Mouse (Mus musculus) stomach, embryonic 15.5 days (tissue): Measurements from ENCODE around the gene Dnajc13. TPM values are rescaled to one million over a fixed set of nuclear protein-coding genes. Genes with fewer than 3 reads are reported as not detected.
A peak's percentile ranks its signal among the peaks of the same experiment; 100 is the strongest.

Source experiments
- ATAC-seq: fragments of 200-750 bp; cut with Nextera tagmentation; 2 replicates; pipeline ENCODE4 v1.8.0; 2017; ENCODE audit warnings: low read depth, moderate number of reproducible peaks, moderate TSS enrichment; ENCODE audit not compliant: insufficient read depth, low FRiP score
- H3K27ac ChIP-seq: fragments of 300-500 bp; sonication (generic); 2 replicates; pipeline ENCODE4 v1.5.1; 2015; ENCODE audit warnings: mild to moderate bottlenecking, inconsistent platforms
- H3K27me3 ChIP-seq: fragments of 300-500 bp; sonication (generic); replicated peaks from 2 replicates; pipeline ENCODE4 v1.6.1; 2015; ENCODE audit warnings: inconsistent platforms
- H3K36me3 ChIP-seq: fragments of 300-500 bp; sonication (generic); 2 replicates; pipeline ENCODE4 v1.6.1; 2015; ENCODE audit warnings: inconsistent platforms
- H3K4me1 ChIP-seq: fragments of 300-500 bp; sonication (generic); 2 replicates; pipeline ENCODE4 v1.6.1; 2015; ENCODE audit warnings: inconsistent platforms
- H3K4me2 ChIP-seq: fragments of 300-500 bp; sonication (generic); 2 replicates; pipeline ENCODE4 v1.6.1; 2015; ENCODE audit warnings: mild to moderate bottlenecking, inconsistent platforms
- H3K4me3 ChIP-seq: fragments of 300-500 bp; sonication (generic); replicated peaks from 2 replicates; pipeline ENCODE4 v1.5.1; 2015; ENCODE audit warnings: inconsistent platforms
- H3K9ac ChIP-seq: fragments of 300-500 bp; sonication (generic); 2 replicates; pipeline ENCODE4 v1.6.1; 2015; ENCODE audit warnings: inconsistent platforms
- H3K9me3 ChIP-seq: fragments of 300-500 bp; sonication (generic); 2 replicates; pipeline ENCODE4 v1.6.1; 2016; ENCODE audit warnings: inconsistent platforms
- WGBS: fragments of 180-500 bp; shearing (Covaris S2); methylation state at CpG from one replicate; pipeline ENCODE4 v1.1.7; 2015; 5-methylcytosine and 5-hydroxymethylcytosine counted together
- polyA plus RNA-seq: library from polyadenylated mRNA; unstranded; fragments of >200 nt; fragmentation: Nextera tagmentation; extraction: Ambion mirVana; gene quantifications from 2 replicates; pipeline ENCODE4 v1.2.1, GENCODE M21; 2015

The Dnajc13 gene
- polyA plus RNA-seq, 1 experiment from 2014 or later = 18.3 TPM

DNA sequence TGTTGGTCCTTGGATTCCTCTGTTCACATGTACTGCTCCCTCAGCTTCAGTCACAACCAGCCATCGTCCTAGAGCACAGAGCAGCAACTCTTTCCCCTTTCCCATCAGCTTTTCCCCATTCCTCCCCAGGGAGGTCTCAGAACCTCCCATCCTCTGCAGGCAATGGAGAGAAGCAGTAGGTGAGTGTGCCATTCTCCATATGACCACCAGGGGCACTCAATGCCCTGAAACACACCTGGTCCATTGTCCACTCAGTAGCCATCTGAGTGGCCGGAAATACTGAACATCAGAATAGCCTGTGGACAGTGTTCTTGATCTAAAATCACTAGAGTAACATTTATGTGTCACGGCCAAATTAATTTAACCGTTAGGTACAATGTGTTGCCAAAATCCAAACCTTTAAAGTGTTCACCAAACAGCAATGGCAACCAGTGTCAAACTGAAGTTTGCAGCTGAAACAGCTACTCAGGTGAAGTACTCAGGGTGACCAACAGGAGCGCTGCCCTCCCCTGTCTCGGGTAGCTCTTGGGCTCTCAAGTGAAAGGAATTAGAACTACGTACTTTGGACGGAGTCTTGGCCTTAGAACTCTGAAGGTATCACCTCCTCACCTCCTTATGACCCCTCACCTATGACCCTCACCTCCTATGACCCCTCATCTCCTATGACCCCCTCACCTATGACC is 118.3 kb downstream of the Dnajc13 start:
- no peak for ATAC-seq
- WGBS = 82% methylated on average over 8 of the region's 8 CpGs
- H3K4me1 ChIP-seq = no peaks in the 10 kb centered on the region
- no peaks in the 10 kb centered on the region for H3K36me3 ChIP-seq
- H3K27ac ChIP-seq = no peak overlapping the region
- H3K9ac ChIP-seq = no peak overlapping the region
- H3K4me3 ChIP-seq = no peak overlapping the region
- no peak overlapping the region for H3K4me2 ChIP-seq
- H3K27me3 ChIP-seq = no peaks in the 10 kb centered on the region
- no peaks in the 10 kb centered on the region for H3K9me3 ChIP-seq

DNA sequence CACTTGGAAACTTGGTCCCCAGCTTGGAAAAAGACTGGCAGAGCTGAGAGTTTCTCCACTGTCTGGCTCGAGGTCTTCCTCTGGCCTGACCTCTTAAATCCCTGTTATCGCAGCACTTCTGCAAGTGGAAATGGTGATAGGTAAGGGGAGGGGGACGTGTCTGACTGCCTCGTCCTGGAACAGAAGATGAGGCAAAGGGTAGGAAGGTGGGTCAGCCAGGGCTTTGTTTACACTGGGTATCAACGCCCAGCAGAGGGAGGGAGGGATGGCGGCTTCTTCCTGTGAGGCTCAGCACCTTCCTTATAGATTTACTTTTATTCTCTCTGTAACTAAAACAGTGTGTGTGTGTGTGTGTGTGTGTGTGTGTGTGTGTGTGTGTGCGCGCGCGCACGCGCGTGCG is 119.9 kb downstream of the Dnajc13 start:
- no peak for ATAC-seq
- H3K4me1 ChIP-seq = no peaks in the 10 kb centered on the region
- H3K4me2 ChIP-seq = no peak overlapping the region
- no peaks in the 10 kb centered on the region for H3K9me3 ChIP-seq
- H3K27ac ChIP-seq = no peak overlapping the region
- H3K4me3 ChIP-seq = no peak overlapping the region
- no peaks in the 10 kb centered on the region for H3K27me3 ChIP-seq
- H3K9ac ChIP-seq = no peak overlapping the region
- WGBS = 67% methylated on average over 14 of the region's 14 CpGs
- no peaks in the 10 kb centered on the region for H3K36me3 ChIP-seq

- Histone ChIP-seq H3K9me3 (no peaks in the 10 kb centered on the region), H3K27me3 (no peaks in the 10 kb centered on the region), H3K4me2 (no peak overlapping the region), H3K4me3 (no peak overlapping the region), H3K36me3 (no peaks in the 10 kb centered on the region), H3K27ac (no peak overlapping the region), H3K4me1 (no peaks in the 10 kb centered on the region), H3K9ac (no peak overlapping the region)
- WGBS = 79% methylated on average over 6 of the region's 6 CpGs
- ATAC-seq = no peak
Measured at GRCm38 (mm10) chr9:104140351-104140750, 122.4 kb downstream of the Dnajc13 start.

DNA sequence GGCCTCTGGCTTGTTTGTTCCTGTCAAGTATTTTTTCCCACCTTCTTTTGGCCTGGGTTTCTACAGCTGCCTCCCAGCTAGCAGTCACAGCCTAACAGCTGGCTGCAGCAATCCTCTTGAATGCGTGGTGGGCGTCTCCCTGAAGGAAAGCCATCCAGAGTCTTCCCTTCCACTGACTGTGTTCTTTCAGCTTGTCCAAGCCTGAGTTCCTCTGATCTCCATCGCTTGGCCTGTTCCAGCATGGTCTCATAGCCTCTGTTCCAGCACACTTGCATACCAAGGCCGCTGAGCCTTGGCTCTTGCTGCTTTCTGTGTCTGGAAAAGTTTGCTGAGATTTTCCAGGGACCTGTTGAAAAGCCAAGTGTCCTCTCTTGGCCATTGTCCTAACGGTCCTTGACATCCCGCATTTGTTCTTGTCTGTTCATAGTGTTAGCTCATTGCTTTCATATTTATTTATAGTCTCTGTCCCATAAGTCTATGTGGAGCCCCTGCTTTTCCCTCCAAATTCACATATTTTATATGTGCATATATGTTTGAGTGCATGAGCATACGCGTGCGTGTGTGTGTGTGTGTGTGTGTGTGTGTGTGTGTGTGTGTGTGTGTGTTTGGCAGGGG is 132.5 kb downstream of the Dnajc13 start:
- peak; percentile 75; the same call in 1 of the 2 replicates for ATAC-seq
- Histone ChIP-seq H3K4me2 (no peak overlapping the region), H3K36me3 (no peaks in the 10 kb centered on the region), H3K4me3 (no peak overlapping the region), H3K4me1 (no peaks in the 10 kb centered on the region), H3K9ac (no peak overlapping the region), H3K9me3 (no peaks in the 10 kb centered on the region), H3K27ac (peak overlapping the region; percentile 55), H3K27me3 (no peaks in the 10 kb centered on the region)
- WGBS = 66% methylated on average over 9 of the region's 9 CpGs

DNA sequence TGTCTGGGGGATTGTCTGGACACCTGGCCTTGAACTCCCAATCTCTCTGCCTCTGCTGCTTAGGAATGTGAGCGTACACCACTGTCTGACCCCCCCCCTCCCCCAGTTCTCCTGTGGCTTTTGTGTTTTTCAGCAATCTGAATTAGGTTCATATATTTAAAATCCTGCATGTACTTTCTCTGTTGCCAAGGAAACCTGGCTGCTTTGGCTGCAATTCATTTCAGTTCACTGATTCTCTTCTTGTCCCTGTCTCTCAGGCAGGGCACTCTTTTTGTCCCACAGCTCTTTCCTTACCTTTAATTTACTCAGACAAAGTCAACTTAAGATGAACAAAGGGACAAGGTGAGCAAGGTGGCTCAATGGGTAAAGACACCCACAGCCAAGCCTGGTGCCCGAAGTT is 134.6 kb downstream of the Dnajc13 start:
- Histone ChIP-seq H3K9ac (no peak overlapping the region), H3K9me3 (no peaks in the 10 kb centered on the region), H3K27me3 (no peaks in the 10 kb centered on the region), H3K36me3 (no peaks in the 10 kb centered on the region), H3K27ac (no peak overlapping the region), H3K4me3 (no peak overlapping the region), H3K4me2 (no peak overlapping the region), H3K4me1 (peaks cover 13% of the 10 kb centered on the region)
- 62% methylated on average over 2 of the region's 2 CpGs for WGBS
- no peak for ATAC-seq

GRCm38 (mm10) chr9:104126833-104127232 is 135.9 kb downstream of the Dnajc13 start, which contains the start of gene Ackr4:
TSS of gene Ackr4 (minus strand) at chr9:104126933.
- no peak for ATAC-seq
- Histone ChIP-seq H3K9ac (no peak within 1 kb of the TSS), H3K4me1 (peaks cover 14% of the 10 kb centered on the region), H3K4me2 (no peak within 1 kb of the TSS), H3K4me3 (no peak within 1 kb of the TSS), H3K27me3 (no peaks in the 10 kb centered on the region), H3K9me3 (no peaks in the 10 kb centered on the region), H3K27ac (no peak within 1 kb of the TSS), H3K36me3 (no peaks in the 10 kb centered on the region)
- WGBS = 83% methylated on average over 3 of the region's 3 CpGs

DNA sequence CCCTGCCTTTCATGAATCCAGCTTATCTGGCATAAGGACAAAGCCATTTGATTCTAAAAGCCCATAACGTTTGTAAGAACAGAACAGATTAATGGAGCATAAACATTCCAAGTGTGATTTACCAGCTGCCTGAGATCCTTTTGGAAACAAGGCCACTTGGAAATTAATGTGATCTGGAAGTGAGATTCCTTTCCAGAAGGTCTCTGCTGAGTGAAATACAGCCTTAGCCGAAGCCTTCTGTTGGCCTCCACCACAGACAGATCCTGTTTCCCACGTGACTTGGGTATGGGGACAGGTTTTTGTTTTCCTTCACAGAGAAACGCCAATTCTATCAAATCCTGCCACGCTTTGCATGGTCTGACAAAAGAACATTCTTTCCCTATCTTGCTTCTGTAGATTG is 139.1 kb downstream of the Dnajc13 start:
- H3K9ac ChIP-seq = no peak overlapping the region
- no peaks in the 10 kb centered on the region for H3K36me3 ChIP-seq
- H3K27ac ChIP-seq = no peak overlapping the region
- H3K4me1 ChIP-seq = peaks cover 14% of the 10 kb centered on the region
- WGBS = 21% methylated on average over 5 of the region's 5 CpGs
- no peak for ATAC-seq
- no peaks in the 10 kb centered on the region for H3K27me3 ChIP-seq
- no peaks in the 10 kb centered on the region for H3K9me3 ChIP-seq
- H3K4me2 ChIP-seq = no peak overlapping the region
- H3K4me3 ChIP-seq = no peak overlapping the region

- peaks cover 14% of the 10 kb centered on the region for H3K4me1 ChIP-seq
- WGBS = 70% methylated on average over 5 of the region's 5 CpGs
- H3K27ac ChIP-seq = peak overlapping the region; percentile 11; the same call in 1 of the 2 replicates
- no peaks in the 10 kb centered on the region for H3K27me3 ChIP-seq
- H3K36me3 ChIP-seq = no peaks in the 10 kb centered on the region
- ATAC-seq = no peak
- no peaks in the 10 kb centered on the region for H3K9me3 ChIP-seq
- no peak overlapping the region for H3K4me2 ChIP-seq
- no peak overlapping the region for H3K4me3 ChIP-seq
- H3K9ac ChIP-seq = no peak overlapping the region
Measured at GRCm38 (mm10) chr9:104123101-104123500, 139.6 kb downstream of the Dnajc13 start.

- no peaks in the 10 kb centered on the region for H3K4me1 ChIP-seq
- H3K9me3 ChIP-seq = no peaks in the 10 kb centered on the region
- ATAC-seq = no peak
- no peaks in the 10 kb centered on the region for H3K27me3 ChIP-seq
- 91% methylated on average over 5 of the region's 5 CpGs for WGBS
- no peak overlapping the region for H3K4me3 ChIP-seq
- H3K9ac ChIP-seq = no peak overlapping the region
- no peaks in the 10 kb centered on the region for H3K36me3 ChIP-seq
- no peak overlapping the region for H3K27ac ChIP-seq
- no peak overlapping the region for H3K4me2 ChIP-seq
Measured at GRCm38 (mm10) chr9:104109151-104109550, 153.6 kb downstream of the Dnajc13 start.

- H3K27ac ChIP-seq = no peak overlapping the region
- no peak overlapping the region for H3K9ac ChIP-seq
- H3K27me3 ChIP-seq = no peaks in the 10 kb centered on the region
- H3K4me2 ChIP-seq = no peak overlapping the region
- H3K36me3 ChIP-seq = no peaks in the 10 kb centered on the region
- no peaks in the 10 kb centered on the region for H3K4me1 ChIP-seq
- 73% methylated on average over 2 of the region's 2 CpGs for WGBS
- H3K9me3 ChIP-seq = no peaks in the 10 kb centered on the region
- H3K4me3 ChIP-seq = no peak overlapping the region
- ATAC-seq = no peak
Measured at GRCm38 (mm10) chr9:104108571-104109143, 154.1 kb downstream of the Dnajc13 start.

GRCm38 (mm10) chr9:104107482-104107881 is 155.2 kb downstream of the Dnajc13 start:
- Histone ChIP-seq H3K9me3 (no peaks in the 10 kb centered on the region), H3K4me1 (no peaks in the 10 kb centered on the region), H3K4me3 (no peak overlapping the region), H3K4me2 (no peak overlapping the region), H3K9ac (no peak overlapping the region), H3K27ac (no peak overlapping the region), H3K27me3 (no peaks in the 10 kb centered on the region), H3K36me3 (no peaks in the 10 kb centered on the region)
- ATAC-seq = no peak
- WGBS = 55% methylated on average over 6 of the region's 6 CpGs

DNA sequence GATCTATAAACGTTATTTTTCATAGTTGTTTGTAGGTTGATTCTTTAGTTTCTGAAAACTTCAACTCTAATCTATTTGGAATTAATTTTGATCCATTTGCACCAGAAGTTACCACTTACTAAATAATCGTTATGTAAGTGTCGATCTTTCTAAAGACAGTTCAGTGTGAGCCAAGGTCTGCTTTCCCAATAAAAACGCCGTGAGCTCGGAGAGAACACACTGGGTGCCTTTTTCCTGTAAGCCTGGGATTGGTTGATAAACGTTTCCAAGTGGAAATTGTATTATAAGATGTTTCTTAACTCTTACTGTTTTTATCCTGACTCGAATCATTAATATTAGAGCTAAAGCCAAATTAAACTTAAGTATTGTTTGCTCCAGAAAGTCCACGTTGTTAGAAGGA is 155.8 kb downstream of the Dnajc13 start:
- no peaks in the 10 kb centered on the region for H3K9me3 ChIP-seq
- H3K4me2 ChIP-seq = no peak overlapping the region
- H3K4me3 ChIP-seq = no peak overlapping the region
- H3K4me1 ChIP-seq = no peaks in the 10 kb centered on the region
- no peaks in the 10 kb centered on the region for H3K27me3 ChIP-seq
- H3K27ac ChIP-seq = no peak overlapping the region
- 67% methylated on average over 9 of the region's 9 CpGs for WGBS
- ATAC-seq = no peak
- no peaks in the 10 kb centered on the region for H3K36me3 ChIP-seq
- no peak overlapping the region for H3K9ac ChIP-seq
